Mouse (Mus musculus): Measurements from ENCODE around the gene Slco1b2. TPM values are rescaled to one million over a fixed set of nuclear protein-coding genes. Genes with fewer than 3 reads are reported as not detected.

Gene Slco1b2
- 0.17 TPM in 1 of 2 replicates, not detected in the other for polyA plus RNA-seq (2015; fragmentation: Nextera tagmentation; extraction: Ambion mirVana)

GRCm38 (mm10) chr6:141629291-141629690 is at the start of gene Slco1b2:
TSS of gene Slco1b2 (plus strand) at chr6:141629518.

Other genes starting within 250 kb of the Slco1b2 start
- 0.05 and 0.06 TPM in 2 replicates for gene Slco1c1, start 105.2 kb upstream of the Slco1b2 start, polyA plus RNA-seq (2015; fragmentation: Nextera tagmentation; extraction: Ambion mirVana)
- gene Gm5724, start 144.3 kb downstream of the Slco1b2 start, polyA plus RNA-seq (2015; fragmentation: Nextera tagmentation; extraction: Ambion mirVana): not detected in 2 replicates
- gene Slco1a4, start 226.7 kb downstream of the Slco1b2 start, polyA plus RNA-seq (2015; fragmentation: Nextera tagmentation; extraction: Ambion mirVana): 0.13 TPM in 1 of 2 replicates, not detected in the other

Measured in skeletal muscle tissue, postnatal 0 days (tissue).